Mouse (Mus musculus) heart, postnatal 4 days (tissue): Measurements from ENCODE around the gene Dydc2. TPM values are rescaled to one million over a fixed set of nuclear protein-coding genes. Genes with fewer than 3 reads are reported as not detected.

Experiments
- DNase-seq: peaks from one replicate; pipeline ENCODE4 v3.0.0; 2021
- total RNA-seq, 2 experiments: library from RNA; stranded (reverse); gene quantifications; 2 replicates each; pipeline ENCODE4 v1.2.3; 2021

Dydc2 gene
- total RNA-seq, 2 experiments from 2014 or later, result not detected

DNA sequence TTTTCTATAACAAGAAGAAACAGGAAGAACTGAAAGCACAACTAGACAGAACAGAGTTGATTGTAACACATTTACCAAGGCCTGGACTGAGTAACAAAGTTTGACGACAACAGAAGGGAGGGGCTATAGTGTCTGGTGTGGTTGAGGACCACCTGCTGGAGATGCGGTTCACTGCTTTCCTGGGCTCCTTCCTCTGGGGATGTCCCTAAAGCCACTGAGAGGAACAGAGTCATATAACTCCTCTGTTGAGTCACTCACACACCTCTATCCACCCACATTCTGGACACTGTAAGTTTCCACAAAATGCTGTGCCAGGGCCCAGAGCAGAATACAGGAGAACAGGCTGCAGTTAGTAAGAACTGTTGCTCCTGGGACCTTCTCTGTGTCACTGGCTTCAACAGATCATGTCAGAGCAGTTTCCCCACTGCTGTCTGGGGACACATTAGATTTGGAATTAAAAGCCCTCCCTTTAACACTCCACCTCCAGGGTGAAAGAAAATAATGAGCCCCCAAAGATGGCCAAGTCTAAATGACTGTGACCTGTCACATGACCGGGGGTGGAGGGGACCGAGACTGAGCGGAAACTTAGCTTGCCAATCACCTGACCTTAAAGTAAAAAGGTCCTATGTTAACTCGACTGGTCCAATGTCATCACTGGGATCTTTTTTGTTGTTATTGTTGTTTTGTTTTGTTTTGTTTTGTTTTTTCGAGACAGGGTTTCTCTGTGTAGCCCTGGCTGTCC lies 68.9 kb downstream of the Dydc2 start:
- no peak for DNase-seq

Other genes starting within 250 kb of the Dydc2 start
- 1 to 10 TPM; 1.5 to 1.6 TPM for gene Sh2d4b, start 175.9 kb downstream of the Dydc2 start, total RNA-seq
- gene Tspan14, start 102.4 kb downstream of the Dydc2 start, total RNA-seq, result 10 to 100 TPM; 25.9 to 28.6 TPM
- 10 to 100 TPM; 15.3 to 17.3 TPM for gene Fam213a, start 55.4 kb downstream of the Dydc2 start, total RNA-seq
- gene Dydc1, start 3.7 kb upstream of the Dydc2 start, total RNA-seq, result not detected
- gene Mat1a, start 35.8 kb upstream of the Dydc2 start, total RNA-seq, result under 1 TPM in 1 of 2 experiments, not detected in 1; 0.19 TPM
- gene Sftpa1, start 62.6 kb upstream of the Dydc2 start, total RNA-seq, result not detected
- not detected for gene Mbl1, start 82.2 kb upstream of the Dydc2 start, total RNA-seq
- not detected for gene Sftpd, start 115.9 kb upstream of the Dydc2 start, total RNA-seq
- not detected for gene Gm2832, start 209.6 kb upstream of the Dydc2 start, total RNA-seq